Mouse (Mus musculus): ENCODE measurements around the gene Mpeg1.

The Mpeg1 gene

DNA sequence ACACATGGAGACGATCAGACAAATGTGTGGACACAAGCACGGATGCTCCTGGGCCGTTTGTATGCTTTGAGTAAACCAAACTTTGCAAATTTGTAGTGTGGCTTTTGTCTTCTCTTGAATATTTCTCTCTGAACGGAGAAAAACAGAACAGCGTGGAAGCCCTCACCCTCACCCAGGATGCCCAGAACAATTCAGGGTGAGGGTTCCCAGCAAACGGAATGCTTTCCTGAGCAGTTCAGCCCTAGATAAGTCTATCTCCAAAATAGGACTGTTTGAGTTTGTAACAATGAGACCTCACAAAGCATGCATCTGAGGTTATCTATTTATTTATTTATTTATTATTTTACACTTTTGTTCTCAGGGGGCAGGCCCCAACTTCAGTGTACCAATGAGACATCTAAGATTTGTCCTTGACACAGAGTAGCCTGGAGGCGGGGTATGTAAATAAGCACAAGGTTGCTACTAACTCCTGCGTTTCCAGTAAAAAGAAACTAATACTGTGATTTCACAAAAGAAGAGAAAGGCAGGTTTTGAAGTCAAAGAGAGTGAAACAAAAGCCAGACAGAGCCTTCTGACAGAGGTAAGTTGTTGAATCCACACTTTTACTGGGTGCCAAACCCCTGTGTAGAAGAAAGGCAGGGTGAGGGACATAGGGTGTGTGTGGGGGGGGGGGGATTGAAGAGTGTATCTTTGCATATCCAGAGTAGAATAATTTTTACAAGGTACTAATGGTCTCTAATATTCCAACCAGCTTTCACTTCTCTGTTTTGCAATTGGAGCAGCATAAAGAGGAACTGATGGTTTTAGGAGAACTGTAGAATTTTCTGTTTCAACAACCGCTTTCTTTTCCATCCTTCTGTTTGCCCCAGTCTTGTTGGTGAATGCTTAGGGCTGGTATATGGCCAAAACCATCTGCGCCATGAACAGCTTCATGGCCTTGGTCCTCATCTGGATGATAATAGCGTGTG lies at the start of gene Mpeg1:
TSS of gene Mpeg1 (plus strand) at position 498 of the 968 bp plus-strand sequence.
- no peak for DNase-seq (ENCODE audit: low spot score)

DNA sequence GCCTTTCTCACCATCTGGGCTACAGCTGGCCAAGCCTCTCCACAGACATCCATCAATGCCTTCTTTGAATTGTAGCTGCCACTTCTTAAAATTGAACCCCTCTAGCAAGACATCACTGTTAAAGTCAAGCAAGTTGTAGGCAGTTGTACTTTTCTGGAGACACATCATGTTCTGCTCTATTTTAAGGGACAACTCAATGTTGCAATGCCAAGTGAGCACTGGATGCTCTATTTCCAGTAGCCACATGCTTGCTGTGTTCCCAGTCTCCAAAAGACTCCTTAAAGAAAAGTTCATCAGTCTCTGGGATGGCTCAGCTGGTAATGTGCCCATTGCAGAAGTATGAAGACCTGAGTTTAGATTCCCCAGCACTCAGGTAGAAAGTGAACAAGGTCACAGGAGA lies 46.8 kb upstream of the Mpeg1 start:
- DNase-seq (ENCODE audit: low spot score): no peak

DNA sequence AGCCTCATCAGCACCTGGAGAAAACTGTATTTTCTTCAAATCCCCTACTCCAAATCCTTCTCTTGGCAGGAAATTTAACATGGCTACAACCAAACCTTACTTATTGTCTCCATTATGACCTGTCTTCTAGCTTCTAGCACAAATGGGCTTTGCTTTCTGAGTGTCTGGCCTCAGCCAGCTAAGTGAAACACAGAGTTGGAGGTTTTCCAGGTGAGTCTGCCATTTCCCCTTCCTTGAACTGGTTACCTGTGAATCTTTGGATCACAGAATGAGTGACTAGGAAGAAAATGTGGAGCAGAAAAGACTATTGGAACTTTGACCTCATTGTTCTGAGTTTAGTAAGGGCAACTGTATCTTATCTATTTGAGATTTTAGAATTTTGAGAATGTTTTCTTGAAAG lies 43.2 kb upstream of the Mpeg1 start, which contains the start of gene Olfr1441:
TSS of gene Olfr1441 (plus strand) at position 73 of the 400 bp plus-strand sequence.
- no peak for DNase-seq (ENCODE audit: low spot score)

DNA sequence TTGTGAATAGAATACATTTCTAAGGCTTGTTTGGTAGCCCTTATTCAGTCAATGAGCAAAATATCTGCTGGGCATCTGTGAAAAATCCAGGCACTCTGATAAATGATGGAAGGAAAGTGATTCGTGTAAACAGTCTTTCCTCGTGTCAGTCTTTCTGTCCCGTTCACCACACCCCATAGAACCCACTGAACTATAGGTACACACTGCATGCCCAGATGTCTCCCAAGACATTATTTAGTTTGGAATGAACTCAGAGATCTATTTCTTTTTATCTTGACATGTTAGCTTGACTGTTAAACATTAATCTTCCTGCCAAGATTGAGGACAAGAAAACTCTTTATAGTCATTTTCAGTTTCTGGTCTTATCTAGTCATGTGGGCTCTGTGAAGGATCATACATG lies 42.3 kb upstream of the Mpeg1 start:
- DNase-seq (ENCODE audit: low spot score): no peak

DNA sequence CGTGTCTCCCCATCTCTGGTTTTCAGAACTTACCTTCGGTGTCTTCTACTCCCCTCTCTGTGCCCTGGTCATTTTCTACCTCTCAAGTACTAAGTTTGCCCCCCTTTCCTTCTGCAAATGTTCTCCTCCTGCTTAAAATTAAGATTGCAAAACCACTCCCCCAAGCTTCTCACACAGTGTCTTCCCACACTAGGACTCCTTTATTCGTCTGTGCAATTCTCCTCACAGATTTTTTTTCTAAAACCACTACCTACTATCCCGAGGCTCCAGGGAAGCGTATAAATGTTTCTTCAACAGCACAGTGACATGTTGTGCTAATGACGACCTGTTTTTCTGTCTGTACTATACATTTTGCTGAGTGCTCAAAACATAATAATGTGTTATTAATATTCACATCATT lies 40.0 kb upstream of the Mpeg1 start:
- no peak for DNase-seq (ENCODE audit: low spot score)

DNA sequence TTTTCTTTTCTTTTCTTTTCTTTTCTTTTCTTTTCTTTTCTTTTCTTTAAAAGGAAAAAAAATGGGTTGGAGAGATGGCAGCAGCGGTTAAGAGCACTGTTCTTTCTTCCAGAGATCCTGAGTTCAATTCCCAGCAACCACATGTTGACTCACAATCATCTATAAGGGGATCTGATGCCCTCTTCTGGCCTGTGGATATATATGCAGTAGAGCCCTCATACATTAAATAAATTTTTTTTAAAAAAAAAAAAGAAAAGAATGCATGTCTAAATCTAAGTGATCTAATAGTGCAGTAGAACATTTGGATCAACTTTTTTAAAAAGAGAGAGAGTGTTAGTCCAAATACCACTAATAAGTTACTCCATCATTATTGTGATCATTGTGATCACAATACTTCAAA lies 38.9 kb upstream of the Mpeg1 start:
- no peak for DNase-seq (ENCODE audit: low spot score)

DNA sequence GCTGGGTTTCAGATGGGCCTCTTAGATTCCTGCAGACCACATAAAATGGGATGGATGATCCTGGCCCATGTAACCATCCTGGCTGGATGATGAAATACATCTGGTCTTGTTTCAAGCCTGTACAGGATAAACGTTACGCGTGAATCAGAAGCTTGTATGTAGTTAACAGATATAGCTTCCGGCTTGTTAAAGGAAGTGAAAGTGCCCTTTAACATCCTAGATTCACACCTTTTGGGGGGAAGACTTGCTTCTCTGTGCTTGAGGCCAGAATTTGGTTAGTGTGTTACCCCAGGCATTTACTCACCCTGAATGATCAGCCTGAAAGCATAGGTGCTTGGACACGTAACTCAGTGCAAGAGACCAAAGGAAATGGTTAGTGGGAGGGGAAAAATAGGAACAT lies 33.5 kb upstream of the Mpeg1 start:
- no peak for DNase-seq (ENCODE audit: low spot score)

DNA sequence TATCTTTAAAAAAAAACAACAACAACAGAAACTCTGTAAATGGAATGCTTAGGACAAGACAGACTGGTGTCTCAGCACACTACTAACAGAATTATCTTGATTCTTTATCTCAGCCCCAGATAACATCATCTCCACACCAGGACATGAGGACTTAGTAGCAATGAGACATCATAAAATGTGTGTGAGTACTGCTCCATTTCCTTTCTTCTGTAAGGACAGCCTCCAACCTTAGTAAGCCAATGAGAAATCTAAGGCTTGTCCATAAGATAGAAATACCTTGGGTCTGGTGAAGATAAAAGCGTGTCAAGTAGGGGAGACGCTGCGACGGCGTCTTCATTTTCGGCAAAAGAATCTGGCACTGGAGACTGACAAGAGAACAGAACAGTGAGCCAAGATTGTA lies 33.0 kb upstream of the Mpeg1 start, which contains the start of gene Pfpl:
TSS of gene Pfpl (plus strand) at position 301 of the 400 bp plus-strand sequence.
- no peak for DNase-seq (ENCODE audit: low spot score)

DNA sequence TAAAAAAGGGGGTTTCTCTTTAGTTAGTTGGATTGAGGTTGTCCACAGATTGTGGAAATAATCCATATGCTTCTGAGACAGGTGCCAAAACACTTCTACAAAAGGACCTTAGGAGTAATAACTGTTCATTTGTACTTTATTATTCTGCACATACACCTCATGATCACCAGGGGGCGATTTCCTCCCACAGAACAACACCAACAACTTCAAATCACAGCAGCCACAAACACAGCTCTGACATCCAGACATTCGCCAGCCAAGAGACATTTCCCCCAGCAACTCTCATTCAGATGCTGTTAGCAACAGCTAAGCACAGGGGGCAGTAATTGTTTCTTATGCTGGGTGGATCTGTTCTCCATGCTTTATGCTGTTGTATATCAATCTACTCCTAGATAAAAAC lies 27.5 kb upstream of the Mpeg1 start:
- no peak for DNase-seq (ENCODE audit: low spot score)

DNA sequence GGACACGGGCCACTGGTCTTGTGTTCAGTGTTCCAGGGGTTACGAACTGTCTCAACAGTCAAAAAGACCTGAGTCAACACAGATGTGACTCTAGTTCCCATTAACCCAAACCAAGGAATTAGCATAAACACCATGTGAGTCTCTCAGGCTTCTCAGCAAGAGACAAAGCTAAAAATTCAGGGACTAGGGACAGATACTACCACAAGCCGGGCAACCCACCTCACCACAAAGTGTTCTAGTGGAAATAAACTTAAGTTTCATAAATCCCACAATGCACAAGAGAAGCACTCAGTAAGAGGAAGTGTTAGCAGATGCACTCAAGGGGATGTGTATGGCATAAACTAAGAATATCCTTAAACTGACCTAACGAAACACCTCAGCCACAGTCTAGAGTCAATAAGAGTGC lies 25.6 kb upstream of the Mpeg1 start:
- DNase-seq (ENCODE audit: low spot score): no peak

DNA sequence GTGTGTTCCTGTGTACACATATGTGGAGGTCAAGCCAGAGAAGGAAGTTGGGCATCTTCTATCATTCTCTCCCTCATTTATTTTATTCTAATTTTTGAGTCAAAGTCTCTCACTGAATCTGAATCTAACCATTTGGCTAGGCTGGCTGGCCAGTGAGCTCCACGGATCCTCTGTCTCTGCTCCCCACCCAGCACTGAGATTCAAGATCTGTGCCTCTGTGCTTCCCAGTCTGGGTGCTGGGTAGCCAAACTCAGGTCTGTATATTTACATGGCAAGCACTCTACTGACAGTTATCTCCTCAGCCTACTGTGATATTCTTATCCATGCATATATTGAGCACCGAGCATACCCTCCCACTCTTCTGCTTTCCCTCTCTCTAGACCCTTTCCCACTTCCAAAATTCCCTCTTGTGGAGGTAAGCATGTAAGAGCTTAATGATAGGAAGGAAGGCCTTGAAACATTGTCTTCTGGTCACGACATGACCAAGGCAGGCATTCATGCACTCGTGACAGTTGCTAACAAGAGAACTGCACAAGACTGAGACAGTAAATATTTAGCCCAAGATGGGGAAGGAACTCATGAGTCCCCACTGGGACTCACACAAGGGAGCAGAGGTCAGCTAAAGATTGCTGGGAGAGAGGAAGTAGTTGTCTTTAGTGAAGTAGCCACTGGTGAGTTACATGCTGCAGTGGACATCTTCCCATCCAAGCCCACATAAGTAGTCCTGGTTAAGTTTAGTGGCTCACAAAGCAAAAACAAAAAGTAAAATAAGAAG lies 24.6 kb upstream of the Mpeg1 start:
- no peak for DNase-seq (ENCODE audit: low spot score)

DNA sequence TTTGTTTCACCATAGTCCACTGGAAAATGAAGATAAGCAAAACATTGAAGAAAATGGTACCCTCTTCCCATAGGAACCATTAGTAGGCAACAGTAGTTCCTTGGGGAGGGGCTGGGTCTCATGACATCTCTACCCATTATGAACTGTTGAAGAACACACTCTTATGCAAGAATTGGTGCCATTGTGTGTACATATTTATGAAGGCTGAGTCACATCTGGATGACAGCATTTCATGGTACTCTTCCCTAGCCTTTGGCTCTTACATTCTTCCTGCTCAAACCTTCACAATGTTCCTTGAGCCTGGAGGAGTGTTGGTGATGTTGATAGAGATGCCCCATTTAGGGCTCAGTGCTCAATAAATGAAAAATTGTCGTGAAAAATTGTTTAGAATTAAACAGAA lies 21.0 kb upstream of the Mpeg1 start:
- no peak for DNase-seq (ENCODE audit: low spot score)

DNA sequence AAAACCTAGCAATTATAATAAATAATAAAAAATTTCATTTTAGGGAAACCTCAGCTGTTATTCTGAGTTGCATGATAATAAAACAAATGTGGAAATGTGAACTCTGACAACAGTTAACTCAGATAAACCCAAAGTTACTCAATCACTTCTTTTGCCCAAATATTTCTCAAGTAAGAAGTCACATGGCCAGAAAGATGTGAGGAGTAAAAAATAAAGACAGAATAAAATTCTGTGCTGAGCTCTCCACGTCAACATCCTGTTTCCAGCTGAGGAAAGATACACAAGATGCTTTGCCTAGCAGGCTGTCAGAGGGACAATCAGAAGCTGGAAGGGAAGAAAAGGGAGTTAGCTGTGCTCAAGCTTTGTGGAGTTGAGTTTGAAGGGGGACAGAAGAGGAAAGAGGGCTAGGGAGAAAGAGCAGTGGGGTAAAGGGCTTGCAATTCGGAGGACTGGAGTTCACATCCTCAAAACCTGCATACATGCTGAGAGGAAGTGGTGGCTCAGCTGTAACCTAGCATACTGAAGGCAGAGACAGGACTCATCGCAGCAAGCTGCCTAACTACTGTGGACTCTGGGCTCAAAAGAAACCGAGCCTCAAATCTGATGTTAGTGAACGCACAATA lies 20.4 kb upstream of the Mpeg1 start:
- no peak for DNase-seq (ENCODE audit: low spot score)

DNA sequence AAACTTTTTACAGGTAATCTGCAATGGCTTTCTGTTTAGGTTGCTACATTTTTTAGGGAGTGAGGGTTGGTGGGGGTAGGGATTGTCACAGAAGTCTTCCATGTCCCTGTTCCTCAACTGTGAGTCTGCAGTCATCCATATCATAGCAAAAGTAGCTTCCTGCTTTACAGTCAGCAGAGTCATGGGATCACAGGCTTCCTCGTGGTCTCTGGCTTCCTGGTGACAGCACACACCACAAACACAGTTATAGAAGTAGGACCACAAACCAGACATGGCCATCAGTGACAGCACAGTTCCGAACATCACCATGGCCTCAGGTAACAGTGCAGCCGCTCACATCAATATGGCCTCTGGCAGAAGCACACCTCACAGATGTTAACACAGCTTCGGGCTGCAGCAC lies 18.0 kb upstream of the Mpeg1 start:
- DNase-seq (ENCODE audit: low spot score): no peak

DNA sequence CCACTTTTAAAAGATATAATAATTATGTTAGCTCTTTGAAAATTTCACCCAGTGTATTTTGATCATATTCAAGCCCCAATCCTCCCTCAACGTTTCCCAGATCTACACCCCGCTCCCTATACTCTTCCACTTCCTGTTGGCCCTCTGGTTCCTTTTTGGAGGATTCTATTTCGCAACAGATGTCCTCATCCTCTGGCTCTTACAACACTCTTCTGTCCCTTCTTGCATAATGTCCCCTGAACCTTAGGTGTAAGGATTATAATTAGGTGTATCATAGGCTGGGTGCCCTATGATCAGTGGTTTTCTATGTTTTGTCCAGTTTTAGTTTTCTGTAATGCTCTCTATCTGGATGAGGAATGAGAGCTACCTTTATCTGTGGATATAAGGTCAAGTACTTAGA lies 15.6 kb upstream of the Mpeg1 start:
- no peak for DNase-seq (ENCODE audit: low spot score)

DNA sequence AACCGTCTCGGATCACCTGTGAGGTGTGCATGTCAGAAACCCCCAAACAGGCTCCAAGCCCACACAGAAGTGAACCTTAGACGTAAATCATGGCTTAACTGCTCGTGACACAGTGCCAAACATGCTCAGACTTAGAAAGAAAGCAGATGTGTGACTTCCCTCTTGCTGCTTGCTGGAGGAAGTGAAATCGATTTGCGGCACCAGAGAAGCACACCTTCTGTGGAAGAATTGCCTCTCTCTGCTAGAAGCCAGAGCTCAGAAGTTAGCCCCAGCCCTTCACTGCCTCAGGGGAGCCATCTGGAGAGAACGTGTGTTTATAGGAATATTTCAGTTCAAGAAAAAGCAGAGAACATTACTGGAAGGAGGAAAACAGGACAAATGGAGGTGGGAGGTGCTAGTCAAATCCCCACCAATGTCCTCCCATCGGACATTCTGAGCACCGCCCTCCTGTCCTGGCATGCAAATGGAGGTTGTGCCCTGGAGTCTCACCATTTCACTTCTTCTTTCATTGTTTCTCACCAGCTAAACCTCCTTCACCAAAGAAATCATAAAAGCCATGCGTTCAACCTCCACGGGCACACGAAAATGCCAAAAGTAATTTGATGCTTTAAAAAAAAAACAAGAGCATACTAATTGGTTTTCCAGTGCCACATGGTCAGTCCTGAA lies 3.0 kb upstream of the Mpeg1 start:
- no peak for DNase-seq (ENCODE audit: low spot score)

DNA sequence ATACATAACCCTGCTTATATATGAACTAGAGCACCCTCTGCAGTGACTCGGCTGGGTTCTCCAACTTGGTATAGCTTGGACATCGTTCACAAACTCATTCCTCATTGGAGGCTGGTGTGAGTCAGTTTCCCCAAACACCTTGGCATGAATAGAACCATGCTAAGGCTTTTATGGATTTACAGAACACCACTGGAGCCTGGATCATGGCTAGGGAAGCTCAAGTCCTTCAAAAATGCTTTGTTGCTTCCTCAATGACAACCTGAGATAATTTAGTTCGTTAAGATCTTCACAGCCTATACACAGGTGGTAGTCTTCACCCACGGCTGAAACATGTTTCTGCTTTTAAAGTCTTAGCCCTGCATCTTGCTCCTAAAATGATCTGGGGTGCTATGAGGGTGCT lies 1.1 kb upstream of the Mpeg1 start:
- DNase-seq (ENCODE audit: low spot score): no peak

DNA sequence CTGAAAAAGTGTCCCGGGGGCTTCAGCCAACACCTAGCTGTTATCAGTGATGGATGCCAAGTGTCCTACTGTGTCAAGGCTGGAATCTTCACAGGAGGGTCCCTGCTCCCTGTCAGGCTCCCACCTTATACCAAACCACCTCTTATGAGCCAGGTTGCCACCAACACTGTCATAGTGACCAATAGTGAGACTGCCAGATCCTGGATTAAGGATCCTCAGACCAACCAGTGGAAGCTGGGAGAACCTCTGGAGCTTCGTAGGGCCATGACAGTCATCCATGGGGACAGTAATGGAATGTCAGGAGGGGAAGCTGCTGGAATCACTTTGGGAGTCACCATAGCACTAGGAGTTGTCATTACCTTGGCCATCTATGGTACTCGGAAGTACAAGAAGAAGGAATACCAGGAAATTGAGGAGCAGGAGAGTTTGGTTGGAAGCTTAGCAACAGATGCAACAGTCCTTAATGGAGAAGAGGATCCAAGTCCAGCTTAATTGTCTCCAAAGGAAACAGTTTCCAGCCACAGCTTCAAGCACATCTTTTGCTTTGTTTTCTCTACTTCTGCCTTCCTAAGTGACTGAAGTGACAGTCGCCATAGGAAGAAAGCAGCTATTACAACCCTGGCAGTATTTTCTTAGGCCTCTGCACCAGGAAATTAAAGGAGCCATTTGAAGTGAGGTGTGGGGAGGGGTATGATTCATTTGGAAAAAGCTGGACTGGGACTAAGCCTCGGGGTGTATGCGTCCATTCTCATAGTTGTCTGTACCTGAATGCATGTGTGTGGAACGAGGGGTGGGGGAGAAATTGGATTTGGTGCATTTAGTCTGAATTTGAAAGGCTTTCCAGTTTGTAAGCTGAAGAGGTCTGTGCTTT lies 2.5 kb downstream of the Mpeg1 start:
- DNase-seq (ENCODE audit: low spot score): no peak

DNA sequence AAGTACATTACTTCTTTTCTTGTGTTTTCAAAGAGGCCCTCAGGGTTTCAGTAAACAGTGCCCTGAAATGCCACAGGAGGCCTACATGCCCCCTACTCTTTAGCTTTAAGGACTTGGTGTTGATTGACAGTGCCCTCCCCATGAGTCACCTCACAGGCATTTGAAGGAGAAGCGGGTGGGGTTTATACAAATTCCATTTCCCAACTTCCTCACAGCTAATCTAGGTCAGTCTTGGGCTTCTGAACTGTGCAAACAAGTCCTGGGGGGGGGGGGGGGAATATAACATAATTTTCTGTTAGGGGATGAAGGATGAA lies 3.1 kb downstream of the Mpeg1 start:
- no peak for DNase-seq (ENCODE audit: low spot score)

DNA sequence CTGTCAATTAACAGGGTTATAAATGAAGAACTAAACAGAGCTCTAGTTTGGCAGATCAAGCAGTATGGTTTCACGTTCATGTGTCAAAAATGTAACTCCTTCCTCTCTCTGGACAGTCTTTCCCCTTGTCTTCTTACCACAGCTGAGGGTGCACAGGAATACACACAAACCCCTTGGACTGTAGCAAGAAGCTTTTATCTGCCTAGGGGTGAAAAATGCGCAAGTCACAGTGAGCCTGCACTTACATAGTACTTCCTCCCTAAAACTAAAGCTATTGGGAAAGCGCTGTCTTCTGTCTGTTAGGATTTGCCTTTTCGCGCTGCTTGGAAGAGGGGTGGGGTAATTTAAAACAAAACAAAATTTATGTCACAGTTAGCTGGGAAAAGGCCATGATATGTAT lies 3.5 kb downstream of the Mpeg1 start:
- no peak for DNase-seq (ENCODE audit: low spot score)

DNA sequence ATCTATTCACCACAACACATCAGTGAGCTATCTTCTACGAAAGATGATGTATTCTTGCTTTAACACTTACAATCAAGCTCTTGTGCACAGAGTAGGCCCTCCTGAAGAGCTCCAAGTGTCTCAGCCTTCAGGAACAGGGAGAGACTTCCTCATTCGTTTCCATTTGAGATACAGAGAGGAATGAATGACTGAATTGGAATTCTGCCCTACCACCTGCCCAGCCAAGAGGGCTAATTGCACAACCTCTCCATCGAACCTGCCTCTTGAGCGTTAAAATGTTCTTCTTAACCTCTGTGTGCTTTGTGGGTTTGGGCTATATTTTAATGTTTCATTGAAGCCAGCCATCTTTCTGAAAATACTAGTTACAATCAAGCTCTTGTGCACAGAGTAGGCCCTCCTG lies 4.1 kb downstream of the Mpeg1 start:
- DNase-seq (ENCODE audit: low spot score): no peak
